Mouse (Mus musculus) lung, adult 2 months (tissue): ENCODE data around the gene Cldn1.

Experiments used
- CTCF ChIP-seq: fragments of 200-500 bp; IDR thresholded peaks from 2 replicates; pipeline ENCODE4 v1.5.1; 2011; ENCODE audit warnings: mild to moderate bottlenecking, low read length, control low read depth; ENCODE audit not compliant: insufficient read depth
- POLR2A ChIP-seq: fragments of 200-500 bp; IDR thresholded peaks from 2 replicates; pipeline ENCODE4 v1.6.1; 2011; ENCODE audit warnings: low read depth, mild to moderate bottlenecking, control low read depth, low read length, borderline replicate concordance; ENCODE audit errors: extremely low read depth

GRCm38 (mm10) chr16:26370127-26370526, 1.5 kb downstream of the Cldn1 start:
- TF ChIP-seq CTCF (no peak), POLR2A (no peak)
